Mouse (Mus musculus): ENCODE data around the gene Zfp235. TPM values are rescaled to one million over a fixed set of nuclear protein-coding genes. Genes with fewer than 3 reads are reported as not detected.

Zfp235 gene
- polyA plus RNA-seq, 1 experiment: 2.0 TPM

- Histone ChIP-seq H3K36me3 (ENCODE audit: control insufficient read depth, insufficient read depth) (no peaks in the 10 kb centered on the region), H3K4me3 (no peak within 1 kb of the TSS)
- TF ChIP-seq MAX (IDR thresholded peaks at IDR 0.05; ENCODE audit: low read depth) (no peak), CEBPB (IDR thresholded peaks at IDR 0.05; ENCODE audit: insufficient read depth, poor library complexity, severe bottlenecking) (no peak), TCF12 (IDR thresholded peaks at IDR 0.05; ENCODE audit: insufficient read depth, poor library complexity, severe bottlenecking) (no peak), USF1 (IDR thresholded peaks at IDR 0.05; ENCODE audit: low read depth) (no peak), REST (IDR thresholded peaks at IDR 0.05; ENCODE audit: insufficient read depth, insufficient read length) (no peak), MYOD1 (IDR thresholded peaks at IDR 0.05; ENCODE audit: control insufficient read depth in 1 of 3, insufficient read length in 2 of 3, low read depth in 2 of 3) (no peak), POLR2A (IDR thresholded peaks at IDR 0.05; ENCODE audit: insufficient read length, low read depth) (no peak), MYOG (IDR thresholded peaks at IDR 0.05; ENCODE audit: control insufficient read depth in 1 of 3, insufficient read depth in 1 of 3, insufficient read length in 2 of 3, low read depth in 2 of 3) (no peak), POLR2AphosphoS2 (IDR thresholded peaks at IDR 0.05; ENCODE audit: insufficient read length, low read depth) (no peak), SRF (IDR thresholded peaks at IDR 0.05; ENCODE audit: control insufficient read depth, insufficient read length, low read depth) (no peak), E2F4 (IDR thresholded peaks at IDR 0.05; ENCODE audit: insufficient read depth) (no peak), TCF3 (IDR thresholded peaks at IDR 0.05; ENCODE audit: insufficient read length, low read depth) (no peak)
These were observed 40.8 kb downstream of the Zfp235 start, which contains the start of gene Zfp114 for GRCm38 (mm10) chr7:24174618-24175336. TSS of gene Zfp114 (plus strand) at chr7:24175060.

GRCm38 (mm10) chr7:24175337-24175711 is 41.4 kb downstream of the Zfp235 start:
- TF ChIP-seq USF1 (IDR thresholded peaks at IDR 0.05; ENCODE audit: low read depth) (no peak), POLR2A (IDR thresholded peaks at IDR 0.05; ENCODE audit: insufficient read length, low read depth) (no peak), POLR2AphosphoS2 (IDR thresholded peaks at IDR 0.05; ENCODE audit: insufficient read length, low read depth) (no peak), SRF (IDR thresholded peaks at IDR 0.05; ENCODE audit: control insufficient read depth, insufficient read length, low read depth) (no peak), E2F4 (IDR thresholded peaks at IDR 0.05; ENCODE audit: insufficient read depth) (no peak), MYOG (IDR thresholded peaks at IDR 0.05; ENCODE audit: control insufficient read depth in 1 of 3, insufficient read depth in 1 of 3, insufficient read length in 2 of 3, low read depth in 2 of 3) (no peak), REST (IDR thresholded peaks at IDR 0.05; ENCODE audit: insufficient read depth, insufficient read length) (no peak), CEBPB (IDR thresholded peaks at IDR 0.05; ENCODE audit: insufficient read depth, poor library complexity, severe bottlenecking) (no peak), MAX (IDR thresholded peaks at IDR 0.05; ENCODE audit: low read depth) (no peak), TCF12 (IDR thresholded peaks at IDR 0.05; ENCODE audit: insufficient read depth, poor library complexity, severe bottlenecking) (no peak), MYOD1 (IDR thresholded peaks at IDR 0.05; ENCODE audit: control insufficient read depth in 1 of 3, insufficient read length in 2 of 3, low read depth in 2 of 3) (no peak)

More at GRCm38 (mm10) chr7:24174618-24175336, 40.8 kb downstream of the Zfp235 start, which contains the start of gene Zfp114:
- H3ac ChIP-seq (ENCODE audit: control insufficient read depth, insufficient read length): no peak within 1 kb of the TSS
- no peak within 1 kb of the TSS for H3K4me2 ChIP-seq (ENCODE audit: low read depth)
- H3K27me3 ChIP-seq (ENCODE audit: control insufficient read depth, insufficient read depth, insufficient read length): no peaks in the 10 kb centered on the region
- no peaks in the 10 kb centered on the region for H3K79me2 ChIP-seq (ENCODE audit: control insufficient read depth, insufficient read depth)

GRCm38 (mm10) chr7:24187611-24188010 is 53.6 kb downstream of the Zfp235 start:
- Histone ChIP-seq H3K27me3 (ENCODE audit: control insufficient read depth, insufficient read depth, insufficient read length) (no peaks in the 10 kb centered on the region), H3K4me3 (no peak overlapping the region), H3K4me2 (ENCODE audit: low read depth) (no peak overlapping the region), H3K79me2 (ENCODE audit: control insufficient read depth, insufficient read depth) (no peaks in the 10 kb centered on the region), H3ac (ENCODE audit: control insufficient read depth, insufficient read length) (no peak overlapping the region), H3K36me3 (ENCODE audit: control insufficient read depth, insufficient read depth) (no peaks in the 10 kb centered on the region)
- TF ChIP-seq E2F4 (IDR thresholded peaks at IDR 0.05; ENCODE audit: insufficient read depth) (no peak), REST (IDR thresholded peaks at IDR 0.05; ENCODE audit: insufficient read depth, insufficient read length) (no peak), TCF12 (IDR thresholded peaks at IDR 0.05; ENCODE audit: insufficient read depth, poor library complexity, severe bottlenecking) (no peak), MYOG (IDR thresholded peaks at IDR 0.05; ENCODE audit: control insufficient read depth in 1 of 3, insufficient read depth in 1 of 3, insufficient read length in 2 of 3, low read depth in 2 of 3) (no peak), CEBPB (IDR thresholded peaks at IDR 0.05; ENCODE audit: insufficient read depth, poor library complexity, severe bottlenecking) (no peak), TCF3 (IDR thresholded peaks at IDR 0.05; ENCODE audit: insufficient read length, low read depth) (no peak), MAX (IDR thresholded peaks at IDR 0.05; ENCODE audit: low read depth) (no peak)

More at GRCm38 (mm10) chr7:24175337-24175711, 41.4 kb downstream of the Zfp235 start:
- H3ac ChIP-seq (ENCODE audit: control insufficient read depth, insufficient read length): no peak overlapping the region
- H3K27me3 ChIP-seq (ENCODE audit: control insufficient read depth, insufficient read depth, insufficient read length): no peaks in the 10 kb centered on the region
- no peak overlapping the region for H3K4me2 ChIP-seq (ENCODE audit: low read depth)
- H3K36me3 ChIP-seq (ENCODE audit: control insufficient read depth, insufficient read depth): no peaks in the 10 kb centered on the region
- H3K79me2 ChIP-seq (ENCODE audit: control insufficient read depth, insufficient read depth): no peaks in the 10 kb centered on the region
- no peak overlapping the region for H3K4me3 ChIP-seq

- TF ChIP-seq POLR2A (IDR thresholded peaks at IDR 0.05; ENCODE audit: insufficient read length, low read depth): no peak
- Histone ChIP-seq H3K36me3 (ENCODE audit: control insufficient read depth, insufficient read depth) (no peaks in the 10 kb centered on the region), H3ac (ENCODE audit: control insufficient read depth, insufficient read length) (no peak overlapping the region), H3K4me3 (no peak overlapping the region), H3K27me3 (ENCODE audit: control insufficient read depth, insufficient read depth, insufficient read length) (no peaks in the 10 kb centered on the region), H3K4me2 (ENCODE audit: low read depth) (no peak overlapping the region), H3K79me2 (ENCODE audit: control insufficient read depth, insufficient read depth) (no peaks in the 10 kb centered on the region)
These were observed 55.1 kb downstream of the Zfp235 start for GRCm38 (mm10) chr7:24188901-24189570.

- Histone ChIP-seq H3ac (ENCODE audit: control insufficient read depth, insufficient read length) (no peak overlapping the region), H3K4me2 (ENCODE audit: low read depth) (no peak overlapping the region), H3K27me3 (ENCODE audit: control insufficient read depth, insufficient read depth, insufficient read length) (no peaks in the 10 kb centered on the region), H3K79me2 (ENCODE audit: control insufficient read depth, insufficient read depth) (no peaks in the 10 kb centered on the region), H3K4me3 (no peak overlapping the region), H3K36me3 (ENCODE audit: control insufficient read depth, insufficient read depth) (no peaks in the 10 kb centered on the region)
- TF ChIP-seq CEBPB (IDR thresholded peaks at IDR 0.05; ENCODE audit: insufficient read depth, poor library complexity, severe bottlenecking) (no peak), REST (IDR thresholded peaks at IDR 0.05; ENCODE audit: insufficient read depth, insufficient read length) (no peak), MYOD1 (IDR thresholded peaks at IDR 0.05; ENCODE audit: control insufficient read depth in 1 of 3, insufficient read length in 2 of 3, low read depth in 2 of 3) (no peak), MAX (IDR thresholded peaks at IDR 0.05; ENCODE audit: low read depth) (no peak), MYOG (IDR thresholded peaks at IDR 0.05; ENCODE audit: control insufficient read depth in 1 of 3, insufficient read depth in 1 of 3, insufficient read length in 2 of 3, low read depth in 2 of 3) (no peak), USF1 (IDR thresholded peaks at IDR 0.05; ENCODE audit: low read depth) (no peak), TCF3 (IDR thresholded peaks at IDR 0.05; ENCODE audit: insufficient read length, low read depth) (no peak), E2F4 (IDR thresholded peaks at IDR 0.05; ENCODE audit: insufficient read depth) (no peak), POLR2A (IDR thresholded peaks at IDR 0.05; ENCODE audit: insufficient read length, low read depth) (no peak), SRF (IDR thresholded peaks at IDR 0.05; ENCODE audit: control insufficient read depth, insufficient read length, low read depth) (no peak), POLR2AphosphoS2 (IDR thresholded peaks at IDR 0.05; ENCODE audit: insufficient read length, low read depth) (no peak), TCF12 (IDR thresholded peaks at IDR 0.05; ENCODE audit: insufficient read depth, poor library complexity, severe bottlenecking) (no peak)
These were observed 55.6 kb downstream of the Zfp235 start for GRCm38 (mm10) chr7:24189571-24189944.
